Mouse (Mus musculus): Measurements from ENCODE around the gene Ttc22. TPM values are rescaled to one million over a fixed set of nuclear protein-coding genes. Genes with fewer than 3 reads are reported as not detected.

Ttc22 gene
- 3.4 and 4.4 TPM in 2 replicates for polyA plus RNA-seq (2015; fragmentation: Nextera tagmentation; extraction: Ambion mirVana)

GRCm38 (mm10) chr4:106622030-106622493 lies at the start of gene Ttc22:
Ttc22 (plus strand) TSS chr4:106622432.
- no peaks in the 10 kb centered on the region for H3K36me3 ChIP-seq (replicated peaks)
- H3K4me2 ChIP-seq, result peak within 1 kb of the TSS; percentile 15; the same call in 1 of the 2 replicates
- ATAC-seq (replicated peaks), result no peak
- H3K4me1 ChIP-seq, result peaks cover 25% of the 10 kb centered on the region
- H3K9ac ChIP-seq, result no peak within 1 kb of the TSS
- H3K4me3 ChIP-seq, result no peak within 1 kb of the TSS
- no peak within 1 kb of the TSS for H3K27ac ChIP-seq
- WGBS, result 28% methylated on average over 16 of the region's 16 CpGs
- H3K27me3 ChIP-seq (replicated peaks), result peaks cover 36% of the 10 kb centered on the region
- H3K9me3 ChIP-seq, result no peaks in the 10 kb centered on the region

- WGBS, result 90% methylated on average over 8 of the region's 8 CpGs
- Histone ChIP-seq H3K4me3 (no peak overlapping the region), H3K4me1 (no peaks in the 10 kb centered on the region), H3K4me2 (no peak overlapping the region), H3K9me3 (no peaks in the 10 kb centered on the region), H3K27ac (no peak overlapping the region), H3K9ac (no peak overlapping the region), H3K27me3 (replicated peaks) (no peaks in the 10 kb centered on the region), H3K36me3 (replicated peaks) (peaks cover 55% of the 10 kb centered on the region)
- no peak for ATAC-seq (replicated peaks)
Measured at GRCm38 (mm10) chr4:106575022-106575421, 47.2 kb upstream of the Ttc22 start.

- Histone ChIP-seq H3K27ac (no peak overlapping the region), H3K4me2 (no peak overlapping the region), H3K4me3 (no peak overlapping the region), H3K9me3 (no peaks in the 10 kb centered on the region), H3K27me3 (replicated peaks) (no peaks in the 10 kb centered on the region), H3K9ac (no peak overlapping the region), H3K36me3 (replicated peaks) (peaks cover 49% of the 10 kb centered on the region), H3K4me1 (no peaks in the 10 kb centered on the region)
- WGBS, result 56% methylated on average over 7 of the region's 7 CpGs
- ATAC-seq (replicated peaks), result no peak
Measured at GRCm38 (mm10) chr4:106577511-106577910, 44.7 kb upstream of the Ttc22 start.

GRCm38 (mm10) chr4:106581176-106581864 lies 40.9 kb upstream of the Ttc22 start:
- H3K9me3 ChIP-seq, result no peaks in the 10 kb centered on the region
- no peak for ATAC-seq (replicated peaks)
- peaks cover 35% of the 10 kb centered on the region for H3K36me3 ChIP-seq (replicated peaks)
- WGBS, result 86% methylated on average over 14 of the region's 14 CpGs
- H3K27ac ChIP-seq, result no peak overlapping the region
- no peak overlapping the region for H3K4me3 ChIP-seq
- H3K4me2 ChIP-seq, result no peak overlapping the region
- H3K4me1 ChIP-seq, result no peaks in the 10 kb centered on the region
- no peak overlapping the region for H3K9ac ChIP-seq
- no peaks in the 10 kb centered on the region for H3K27me3 ChIP-seq (replicated peaks)

GRCm38 (mm10) chr4:106581865-106582204 lies 40.4 kb upstream of the Ttc22 start:
- peaks cover 40% of the 10 kb centered on the region for H3K36me3 ChIP-seq (replicated peaks)
- ATAC-seq (replicated peaks), result no peak

GRCm38 (mm10) chr4:106582428-106583153 lies 39.6 kb upstream of the Ttc22 start:
- H3K9ac ChIP-seq, result no peak overlapping the region
- no peaks in the 10 kb centered on the region for H3K27me3 ChIP-seq (replicated peaks)
- H3K4me2 ChIP-seq, result no peak overlapping the region
- 88% methylated on average over 12 of the region's 12 CpGs for WGBS
- no peak for ATAC-seq (replicated peaks)
- no peak overlapping the region for H3K4me3 ChIP-seq
- H3K36me3 ChIP-seq (replicated peaks), result peaks cover 43% of the 10 kb centered on the region
- no peaks in the 10 kb centered on the region for H3K4me1 ChIP-seq
- H3K9me3 ChIP-seq, result no peaks in the 10 kb centered on the region
- no peak overlapping the region for H3K27ac ChIP-seq

More at GRCm38 (mm10) chr4:106581865-106582204, 40.4 kb upstream of the Ttc22 start:
- Histone ChIP-seq H3K4me2 (no peak overlapping the region), H3K9me3 (no peaks in the 10 kb centered on the region), H3K27ac (no peak overlapping the region), H3K27me3 (replicated peaks) (no peaks in the 10 kb centered on the region), H3K9ac (no peak overlapping the region), H3K4me3 (no peak overlapping the region), H3K4me1 (no peaks in the 10 kb centered on the region)
- WGBS, result 88% methylated on average over 15 of the region's 15 CpGs

- H3K36me3 ChIP-seq (replicated peaks), result peaks cover 35% of the 10 kb centered on the region
- no peaks in the 10 kb centered on the region for H3K27me3 ChIP-seq (replicated peaks)
- no peaks in the 10 kb centered on the region for H3K9me3 ChIP-seq
- WGBS, result 89% methylated on average over 4 of the region's 4 CpGs
- no peak overlapping the region for H3K4me3 ChIP-seq
- no peak overlapping the region for H3K4me2 ChIP-seq
- no peaks in the 10 kb centered on the region for H3K4me1 ChIP-seq
- H3K27ac ChIP-seq, result no peak overlapping the region
- no peak overlapping the region for H3K9ac ChIP-seq
- ATAC-seq (replicated peaks), result no peak
Measured at GRCm38 (mm10) chr4:106584665-106585064, 37.6 kb upstream of the Ttc22 start.

- no peak overlapping the region for H3K4me2 ChIP-seq
- H3K27me3 ChIP-seq (replicated peaks), result no peaks in the 10 kb centered on the region
- H3K9ac ChIP-seq, result no peak overlapping the region
- H3K4me1 ChIP-seq, result no peaks in the 10 kb centered on the region
- no peak for ATAC-seq (replicated peaks)
- WGBS, result 95% methylated on average over 6 of the region's 6 CpGs
- no peak overlapping the region for H3K27ac ChIP-seq
- H3K36me3 ChIP-seq (replicated peaks), result peaks cover 29% of the 10 kb centered on the region
- H3K4me3 ChIP-seq, result no peak overlapping the region
- no peaks in the 10 kb centered on the region for H3K9me3 ChIP-seq
Measured at GRCm38 (mm10) chr4:106587075-106587474, 35.2 kb upstream of the Ttc22 start.

- H3K27me3 ChIP-seq (replicated peaks), result no peaks in the 10 kb centered on the region
- no peaks in the 10 kb centered on the region for H3K9me3 ChIP-seq
- ATAC-seq (replicated peaks), result no peak
- H3K4me2 ChIP-seq, result no peak overlapping the region
- 87% methylated on average over 9 of the region's 9 CpGs for WGBS
- H3K4me1 ChIP-seq, result no peaks in the 10 kb centered on the region
- H3K9ac ChIP-seq, result no peak overlapping the region
- H3K4me3 ChIP-seq, result no peak overlapping the region
- no peak overlapping the region for H3K27ac ChIP-seq
- peaks cover 22% of the 10 kb centered on the region for H3K36me3 ChIP-seq (replicated peaks)
Measured at GRCm38 (mm10) chr4:106590142-106590541, 32.1 kb upstream of the Ttc22 start.

- peaks cover 17% of the 10 kb centered on the region for H3K36me3 ChIP-seq (replicated peaks)
- no peak overlapping the region for H3K9ac ChIP-seq
- no peak overlapping the region for H3K4me3 ChIP-seq
- no peak overlapping the region for H3K4me2 ChIP-seq
- no peak overlapping the region for H3K27ac ChIP-seq
- 89% methylated on average over 9 of the region's 9 CpGs for WGBS
- no peaks in the 10 kb centered on the region for H3K9me3 ChIP-seq
- no peaks in the 10 kb centered on the region for H3K27me3 ChIP-seq (replicated peaks)
- ATAC-seq (replicated peaks), result no peak
- no peaks in the 10 kb centered on the region for H3K4me1 ChIP-seq
Measured at GRCm38 (mm10) chr4:106590871-106591270, 31.4 kb upstream of the Ttc22 start.

- no peak overlapping the region for H3K9ac ChIP-seq
- no peak overlapping the region for H3K4me3 ChIP-seq
- H3K27me3 ChIP-seq (replicated peaks), result no peaks in the 10 kb centered on the region
- H3K27ac ChIP-seq, result no peak overlapping the region
- no peaks in the 10 kb centered on the region for H3K36me3 ChIP-seq (replicated peaks)
- H3K4me1 ChIP-seq, result no peaks in the 10 kb centered on the region
- H3K4me2 ChIP-seq, result no peak overlapping the region
- ATAC-seq (replicated peaks), result no peak
- WGBS, result 62% methylated on average over 7 of the region's 7 CpGs
- H3K9me3 ChIP-seq, result no peaks in the 10 kb centered on the region
Measured at GRCm38 (mm10) chr4:106593636-106594035, 28.6 kb upstream of the Ttc22 start.

- no peak for ATAC-seq (replicated peaks)
- no peak overlapping the region for H3K4me3 ChIP-seq
- no peak overlapping the region for H3K27ac ChIP-seq
- H3K9ac ChIP-seq, result no peak overlapping the region
- WGBS, result 63% methylated on average over 3 of the region's 3 CpGs
- no peaks in the 10 kb centered on the region for H3K9me3 ChIP-seq
- H3K4me2 ChIP-seq, result no peak overlapping the region
- no peaks in the 10 kb centered on the region for H3K4me1 ChIP-seq
- H3K36me3 ChIP-seq (replicated peaks), result no peaks in the 10 kb centered on the region
- no peaks in the 10 kb centered on the region for H3K27me3 ChIP-seq (replicated peaks)
Measured at GRCm38 (mm10) chr4:106596200-106596599, 26.0 kb upstream of the Ttc22 start.

GRCm38 (mm10) chr4:106597055-106597454 lies 25.2 kb upstream of the Ttc22 start:
- Histone ChIP-seq H3K4me1 (no peaks in the 10 kb centered on the region), H3K36me3 (replicated peaks) (no peaks in the 10 kb centered on the region), H3K4me3 (no peak overlapping the region), H3K9me3 (no peaks in the 10 kb centered on the region), H3K27ac (no peak overlapping the region), H3K9ac (no peak overlapping the region), H3K4me2 (no peak overlapping the region), H3K27me3 (replicated peaks) (no peaks in the 10 kb centered on the region)
- 82% methylated on average over 9 of the region's 9 CpGs for WGBS
- ATAC-seq (replicated peaks), result no peak
